Comparison of ENCODE assay signal across 21 mouse cellular contexts in genomic region chr19:25162270-25162669, GRCm38 (mm10).
"Had no signal": no experiment of that assay in that cellular context is flagged by ENCODE, and none has a peak within 500 bp of the region (broad histone marks: within the 10 kb centered on the region; RNA-seq: fewer than 3 reads in every experiment).

No protein-coding gene starts in this region.

- H3K4me3 ChIP-seq: limb, embryonic 10.5 days; limb, embryonic 13.5 days; liver, embryonic 12.5 days; liver, embryonic 15.5 days; lung, embryonic 15.5 days; megakaryocyte, embryonic 14.5 days; midbrain, embryonic 10.5 days; midbrain, embryonic 13.5 days; myocyte; neural tube, embryonic 13.5 days had no signal

- H3K9me3 ChIP-seq: limb, embryonic 10.5 days; liver, embryonic 12.5 days; liver, embryonic 15.5 days; lung, embryonic 15.5 days; megakaryocyte, embryonic 14.5 days; midbrain, embryonic 10.5 days; midbrain, embryonic 13.5 days; neural tube, embryonic 13.5 days had no signal

- H3K9ac ChIP-seq: limb, embryonic 13.5 days; liver, embryonic 12.5 days; liver, embryonic 15.5 days; lung, embryonic 15.5 days; midbrain, embryonic 13.5 days; neural tube, embryonic 13.5 days had no signal

- H3K4me1 ChIP-seq: liver, embryonic 12.5 days; liver, embryonic 15.5 days; lung, embryonic 15.5 days; megakaryocyte, embryonic 14.5 days; midbrain, embryonic 13.5 days; neural tube, embryonic 13.5 days had no signal

- H3K27me3 ChIP-seq: limb, embryonic 13.5 days; liver, embryonic 12.5 days; liver, embryonic 15.5 days; lung, embryonic 15.5 days; megakaryocyte, embryonic 14.5 days had no signal

- H3K4me2 ChIP-seq: limb, embryonic 13.5 days; liver, embryonic 12.5 days; liver, embryonic 15.5 days; lung, embryonic 15.5 days; midbrain, embryonic 13.5 days; neural tube, embryonic 13.5 days had no signal

- DNase-seq: kidney, adult 2 months; kidney, postnatal 25 days; liver; lung, adult 18-20 months; lung, postnatal 10 days; lung, postnatal 36 days; retina, postnatal 1 day; right cerebral cortex, postnatal 25 days; thymus, postnatal 25 days had no signal

- H3K36me3 ChIP-seq: limb, embryonic 10.5 days; limb, embryonic 13.5 days; lung, embryonic 15.5 days; midbrain, embryonic 10.5 days; midbrain, embryonic 13.5 days; neural tube, embryonic 13.5 days had no signal

- H3K27ac ChIP-seq: kidney, postnatal 0 days; limb, embryonic 10.5 days; limb, embryonic 13.5 days; liver, embryonic 12.5 days; liver, embryonic 15.5 days; lung, embryonic 15.5 days; midbrain, embryonic 10.5 days; midbrain, embryonic 13.5 days; neural tube, embryonic 13.5 days had no signal

- ATAC-seq: liver, embryonic 12.5 days; midbrain, embryonic 13.5 days; midbrain, embryonic 16.5 days had no signal
